In genomic region chr2:140395179-140395578, GRCm38 (mm10) we compare ENCODE assay signal across 9 mouse cellular contexts. TPM values are rescaled to one million over a fixed set of nuclear protein-coding genes. Genes with fewer than 3 reads are reported as not detected.
DNase-seq lines count a peak whose midpoint lies in the region; ATAC-seq and TF ChIP-seq lines count a peak whose summit lies in the region.
"Had no signal": no experiment of that assay in that cellular context is flagged by ENCODE, and none has a peak within 500 bp of the region (broad histone marks: within the 10 kb centered on the region; RNA-seq: fewer than 3 reads in every experiment).

TSS of gene Macrod2 (plus strand) at chr2:140395309.

- no peak for TF ChIP-seq CTCF in kidney, postnatal 0 days (IDR thresholded peaks at IDR 0.05; ENCODE audit: low read depth)
- TF ChIP-seq CTCF in liver, adult 2 months (IDR thresholded peaks at IDR 0.05; ENCODE audit: low read depth, low read length): no peak

- peak within 1 kb of the TSS; percentile 43; the same call in 1 of the 2 replicates for H3K27ac ChIP-seq in heart, embryonic 13.5 days (replicated peaks)
- H3K27ac ChIP-seq in kidney, postnatal 0 days: no peak within 1 kb of the TSS
- H3K27ac ChIP-seq in liver, adult 2 months (replicated peaks; ENCODE audit: insufficient read depth, low read depth, low read length): no peak within 1 kb of the TSS

- ATAC-seq in heart, embryonic 13.5 days (ENCODE audit: extremely low read depth, insufficient number of reproducible peaks, low FRiP score, low TSS enrichment): peak; percentile 97
- peak; percentile 99 for ATAC-seq in kidney, postnatal 0 days (replicated peaks; ENCODE audit: low FRiP score, low read depth)

- peak; percentile 51; the same call in 1 of the 2 replicates for TF ChIP-seq POLR2A in liver, adult 2 months (IDR thresholded peaks at IDR 0.05; ENCODE audit: extremely low read depth, insufficient read depth, low read length)
- TF ChIP-seq POLR2A in myocyte (IDR thresholded peaks at IDR 0.05; ENCODE audit: insufficient read length, low read depth): peak; percentile 39

- WGBS in heart, embryonic 13.5 days: under 1% methylated on average over 30 of the region's 47 CpGs
- WGBS in kidney, postnatal 0 days: under 1% methylated on average over 26 of the region's 47 CpGs
- under 1% methylated on average over 46 of the region's 47 CpGs for WGBS in liver, adult 2 months

- H3K36me3 ChIP-seq in heart, embryonic 13.5 days: no peaks in the 10 kb centered on the region
- H3K36me3 ChIP-seq in kidney, postnatal 0 days (ENCODE audit: insufficient read depth, low read length): no peaks in the 10 kb centered on the region
- no peaks in the 10 kb centered on the region for H3K36me3 ChIP-seq in liver, adult 2 months (ENCODE audit: control insufficient read depth, insufficient read depth, low read length)
- no peaks in the 10 kb centered on the region for H3K36me3 ChIP-seq in myocyte (ENCODE audit: control insufficient read depth, insufficient read depth)
- H3K36me3 ChIP-seq: G1E had no signal

- H3ac ChIP-seq in myocyte (ENCODE audit: control insufficient read depth, insufficient read length): peak within 1 kb of the TSS; percentile 40

- no peaks in the 10 kb centered on the region for H3K79me2 ChIP-seq in liver, adult 2 months (ENCODE audit: control insufficient read depth, insufficient read depth, low read length)
- no peaks in the 10 kb centered on the region for H3K79me2 ChIP-seq in myocyte (ENCODE audit: control insufficient read depth, insufficient read depth)

- H3K9ac ChIP-seq in heart, embryonic 13.5 days: peak within 1 kb of the TSS; percentile 87
- peak within 1 kb of the TSS; percentile 56 for H3K9ac ChIP-seq in kidney, postnatal 0 days (ENCODE audit: low read depth, low read length)
- peak within 1 kb of the TSS; percentile 71 for H3K9ac ChIP-seq in liver, adult 2 months (ENCODE audit: low read depth, low read length)

- peak; percentile 93 for DNase-seq in CD4-positive helper T cell, adult 2 months (ENCODE audit: low read depth, low spot score)
- peak; percentile 91 for DNase-seq in c-Kit-positive CD71-negative TER-119-negative erythroid progenitor cells, embryonic 14.5 days (ENCODE audit: low read depth)
- peak; percentile 79 for DNase-seq in fibroblast of lung, adult 2 months (ENCODE audit: low read depth)
- peak; percentile 99 for DNase-seq in kidney, postnatal 0 days (ENCODE audit: low spot score)
- peak; percentile 80 for DNase-seq in liver, adult 2 months (ENCODE audit: extremely low read depth, low read depth, low spot score)
- DNase-seq in spleen, postnatal 4 days (ENCODE audit: low spot score in 2 of 2): peak; percentile 91 to 95

- H3K4me2 ChIP-seq in heart, embryonic 13.5 days: peak within 1 kb of the TSS; percentile 97
- peak within 1 kb of the TSS; percentile 97 for H3K4me2 ChIP-seq in kidney, postnatal 0 days (ENCODE audit: low read length)
- H3K4me2 ChIP-seq in myocyte (ENCODE audit: low read depth): peak within 1 kb of the TSS; percentile 55

- H3K9me3 ChIP-seq in heart, embryonic 13.5 days: no peaks in the 10 kb centered on the region
- no peaks in the 10 kb centered on the region for H3K9me3 ChIP-seq in kidney, postnatal 0 days (replicated peaks; ENCODE audit: low read length)

- H3K27me3 ChIP-seq in heart, embryonic 13.5 days (replicated peaks): peaks cover 9% of the 10 kb centered on the region; the same call in 1 of the 2 replicates
- H3K27me3 ChIP-seq in kidney, postnatal 0 days (ENCODE audit: insufficient read depth, low read length): no peaks in the 10 kb centered on the region
- H3K27me3 ChIP-seq in liver, adult 2 months (ENCODE audit: control insufficient read depth, insufficient read depth, low read length): no peaks in the 10 kb centered on the region
- peaks cover 7% of the 10 kb centered on the region for H3K27me3 ChIP-seq in myocyte (ENCODE audit: control insufficient read depth, insufficient read depth, insufficient read length)

- peak within 1 kb of the TSS; percentile 90 for H3K4me3 ChIP-seq in heart, embryonic 13.5 days
- peak within 1 kb of the TSS; percentile 77 for H3K4me3 ChIP-seq in kidney, postnatal 0 days (replicated peaks; ENCODE audit: low read depth, low read length)
- peak within 1 kb of the TSS; percentile 67 for H3K4me3 ChIP-seq in liver, adult 2 months (ENCODE audit: insufficient read depth, low read depth, low read length)
- no peak within 1 kb of the TSS for H3K4me3 ChIP-seq in myocyte

- peaks cover 6% of the 10 kb centered on the region; the same call in 1 of the 2 replicates for H3K4me1 ChIP-seq in heart, embryonic 13.5 days
- H3K4me1 ChIP-seq in kidney, postnatal 0 days (replicated peaks; ENCODE audit: insufficient read depth, low read length): 0 out of 2 replicates have a peak, but pooled peaks cover 3% of the 10 kb centered on the region
- peaks cover 4% of the 10 kb centered on the region; the same call in 1 of the 2 replicates for H3K4me1 ChIP-seq in liver, adult 2 months (ENCODE audit: control insufficient read depth, insufficient read depth, low read length)

TF ChIP-seq in myocyte, 11 proteins besides CTCF, POLR2A, EP300 and RAD21:
- TF ChIP-seq MYOG (IDR thresholded peaks at IDR 0.05; ENCODE audit: control insufficient read depth in 1 of 3, insufficient read depth in 1 of 3, insufficient read length in 2 of 3, low read depth in 2 of 3) (no peak), TCF3 (IDR thresholded peaks at IDR 0.05; ENCODE audit: insufficient read length, low read depth) (no peak), SRF (IDR thresholded peaks at IDR 0.05; ENCODE audit: control insufficient read depth, insufficient read length, low read depth) (no peak), CEBPB (IDR thresholded peaks at IDR 0.05; ENCODE audit: insufficient read depth, poor library complexity, severe bottlenecking) (no peak), MAX (IDR thresholded peaks at IDR 0.05; ENCODE audit: low read depth) (no peak), MYOD1 (IDR thresholded peaks at IDR 0.05; ENCODE audit: control insufficient read depth in 1 of 3, insufficient read length in 2 of 3, low read depth in 2 of 3) (no peak), USF1 (IDR thresholded peaks at IDR 0.05; ENCODE audit: low read depth) (no peak), POLR2AphosphoS2 (IDR thresholded peaks at IDR 0.05; ENCODE audit: insufficient read length, low read depth) (no peak), TCF12 (IDR thresholded peaks at IDR 0.05; ENCODE audit: insufficient read depth, poor library complexity, severe bottlenecking) (no peak)

RNA-seq across cellular contexts. Expression of gene Macrod2, which starts in this region (rescaled TPM):
- polyA plus RNA-seq in heart, embryonic 13.5 days (2015; fragmentation: Nextera tagmentation; extraction: Ambion mirVana): 23.7 and 27.5 TPM in 2 replicates
- polyA plus RNA-seq in kidney, postnatal 0 days (2015; fragmentation: Nextera tagmentation; extraction: Ambion mirVana): 28.6 and 29.3 TPM in 2 replicates
- total RNA-seq in liver, adult 2 months (2014; rRNA removed): 2.0 and 3.8 TPM in 2 replicates
- 3.3 and 4.1 TPM in 2 replicates for polyA plus RNA-seq in liver, adult 2 months (2012; rRNA removed)
- 0.96 TPM for polyA plus RNA-seq in myocyte (2012; fragmentation: generic; extraction: Trizol)
- polyA plus RNA-seq: G1E had no signal
